Mouse (Mus musculus) megakaryocyte, embryonic 14.5 days (primary cell): Measurements from ENCODE around the gene Ntn3. TPM values are rescaled to one million over a fixed set of nuclear protein-coding genes. Genes with fewer than 3 reads are reported as not detected.

Experiments used
- H3K27me3 ChIP-seq: replicated peaks from 2 replicates; pipeline ENCODE3; 2012; ENCODE audit warnings: inconsistent platforms
- H3K36me3 ChIP-seq: replicated peaks from 2 replicates; pipeline ENCODE3; 2012; ENCODE audit warnings: low read length, inconsistent platforms, mixed read lengths
- H3K4me1 ChIP-seq: 2 replicates; pipeline ENCODE4 v1.6.1; 2012; ENCODE audit warnings: inconsistent platforms
- H3K4me3 ChIP-seq: replicated peaks from 2 replicates; pipeline ENCODE3; 2012; ENCODE audit warnings: moderate library complexity, mild to moderate bottlenecking, inconsistent platforms
- H3K9me3 ChIP-seq: 2 replicates; pipeline ENCODE4 v1.6.1; 2012; ENCODE audit warnings: inconsistent platforms
- FLI1 ChIP-seq: IDR thresholded peaks from 2 replicates; pipeline ENCODE4 v1.6.1; 2012; ENCODE audit warnings: low read length, inconsistent platforms, mixed read lengths
- GATA1 ChIP-seq: IDR thresholded peaks from 3 replicates; pipeline ENCODE4 v1.6.1; 2012; ENCODE audit warnings: mixed read lengths, low read length, inconsistent platforms, borderline replicate concordance
- polyA plus RNA-seq: library from polyadenylated mRNA; stranded (reverse); fragments of >175 nt; gene quantifications from 2 replicates; pipeline ENCODE4 v1.2.3, GENCODE M21; 2012; ENCODE audit warnings: low replicate concordance; ENCODE audit not compliant: insufficient read depth

Gene Ntn3
- polyA plus RNA-seq, 1 experiment, result 0.25 TPM

DNA sequence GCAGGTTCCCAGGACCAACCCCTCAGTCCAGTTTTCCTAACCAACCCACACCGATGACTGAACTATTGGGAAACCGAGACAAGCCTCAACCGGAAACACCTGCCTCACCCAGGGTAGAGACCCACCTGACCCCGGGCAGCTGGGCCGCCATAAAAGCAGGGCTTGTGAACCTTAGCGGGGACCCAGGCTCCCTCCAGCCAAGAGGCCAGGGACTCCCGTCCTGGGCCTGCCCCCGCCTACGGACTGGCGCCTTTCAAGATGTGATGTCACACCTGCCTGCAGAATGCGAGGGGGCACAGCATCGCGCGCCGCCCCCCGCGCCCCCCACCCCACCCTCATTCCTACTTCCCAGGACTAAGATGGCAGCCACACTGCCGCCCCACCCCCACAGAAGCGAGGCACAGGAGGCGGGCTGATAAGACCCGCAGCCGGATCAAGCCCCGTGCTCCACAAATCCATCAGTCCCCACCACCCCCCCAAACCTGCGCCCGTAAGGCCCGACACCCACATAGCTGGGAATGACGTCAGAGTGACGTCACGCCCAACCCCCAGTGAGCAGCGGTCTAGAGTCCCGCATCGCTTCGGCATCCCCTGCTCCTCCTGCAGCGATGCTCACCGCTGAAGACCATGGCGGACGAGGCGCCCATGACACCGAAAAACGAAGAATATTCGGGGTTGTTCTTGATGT is 40.6 kb downstream of the Ntn3 start:
- TF ChIP-seq GATA1, result no peak
- no peak for TF ChIP-seq FLI1
- H3K4me3 ChIP-seq, result peak overlapping the region; percentile 99
- peaks cover 37% of the 10 kb centered on the region for H3K36me3 ChIP-seq
- H3K9me3 ChIP-seq, result no peaks in the 10 kb centered on the region
- no peaks in the 10 kb centered on the region for H3K27me3 ChIP-seq
- H3K4me1 ChIP-seq, result peaks cover 74% of the 10 kb centered on the region

DNA sequence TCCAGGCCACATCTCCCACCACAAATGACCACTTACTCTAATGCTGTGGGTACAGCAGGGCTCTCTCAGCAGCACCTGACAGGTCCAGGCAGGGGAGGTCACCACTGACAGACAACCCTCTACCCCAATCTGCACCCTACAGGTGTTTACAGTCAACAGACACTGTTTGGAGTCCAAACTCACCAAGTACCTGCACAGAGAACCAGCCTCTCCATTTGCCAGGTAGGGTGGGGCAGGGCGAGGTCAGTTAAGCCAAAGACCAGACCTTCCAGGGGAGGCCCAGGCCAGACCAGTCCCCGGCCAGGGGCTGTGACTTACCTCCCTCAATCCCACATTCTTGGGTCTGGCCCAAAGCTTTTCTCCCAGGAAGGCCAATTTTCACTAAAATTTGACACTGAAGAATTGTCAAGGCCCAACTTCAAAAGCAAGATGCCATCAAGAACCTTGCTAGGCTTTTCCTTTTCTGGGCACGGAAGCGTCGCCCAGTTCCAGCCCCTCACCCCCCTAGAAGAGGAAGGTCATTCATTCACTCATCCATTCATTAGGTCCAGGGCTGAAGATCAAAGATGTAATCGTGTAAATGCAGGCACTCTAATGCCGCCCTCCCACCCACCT is 41.3 kb downstream of the Ntn3 start:
- Histone ChIP-seq H3K36me3 (peaks cover 37% of the 10 kb centered on the region), H3K4me1 (peaks cover 72% of the 10 kb centered on the region), H3K4me3 (peak overlapping the region; percentile 99), H3K27me3 (no peaks in the 10 kb centered on the region), H3K9me3 (no peaks in the 10 kb centered on the region)
- TF ChIP-seq GATA1, result no peak
- no peak for TF ChIP-seq FLI1

GRCm38 (mm10) chr17:24167120-24167519 is 42.2 kb downstream of the Ntn3 start:
- H3K36me3 ChIP-seq, result peaks cover 37% of the 10 kb centered on the region
- H3K9me3 ChIP-seq, result no peaks in the 10 kb centered on the region
- H3K27me3 ChIP-seq, result no peaks in the 10 kb centered on the region
- peaks cover 75% of the 10 kb centered on the region for H3K4me1 ChIP-seq
- peak overlapping the region; percentile 99 for H3K4me3 ChIP-seq
- TF ChIP-seq GATA1 (no peak), FLI1 (no peak)

DNA sequence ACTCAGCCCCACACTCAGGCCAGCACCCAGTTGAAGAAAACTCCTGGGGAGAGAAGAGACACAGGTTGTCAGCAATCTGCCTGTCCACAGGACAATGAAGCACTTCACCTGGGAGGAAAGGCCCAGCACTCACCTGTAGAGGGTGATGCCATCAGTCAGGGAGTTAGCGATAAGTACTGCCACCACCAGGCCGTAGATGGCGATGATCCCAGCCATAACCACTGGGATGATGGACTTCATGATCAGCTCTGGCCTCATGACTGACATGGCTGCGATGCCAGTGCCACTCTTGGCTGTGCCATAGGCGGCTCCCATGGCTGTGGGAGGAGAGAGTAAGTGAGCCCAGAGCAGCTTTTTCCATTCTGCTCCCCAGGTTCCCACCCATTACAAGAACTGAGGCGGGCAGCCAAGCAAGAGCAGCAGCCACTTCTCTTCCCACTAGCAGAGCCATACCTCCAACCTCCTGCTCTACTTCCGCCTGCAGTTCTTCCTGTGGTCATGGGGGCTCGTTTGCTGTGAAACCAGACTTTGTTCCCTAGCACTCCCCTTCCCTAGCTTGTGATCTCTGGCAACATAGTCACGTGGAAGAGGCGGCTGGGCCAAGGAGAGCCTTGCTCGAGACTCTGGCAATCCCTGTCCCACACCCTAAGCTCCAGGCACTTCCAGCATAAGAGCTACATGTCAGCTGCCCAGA is 44.6 kb downstream of the Ntn3 start:
- Histone ChIP-seq H3K27me3 (no peaks in the 10 kb centered on the region), H3K36me3 (peaks cover 56% of the 10 kb centered on the region), H3K9me3 (no peaks in the 10 kb centered on the region), H3K4me3 (peak overlapping the region; percentile 9), H3K4me1 (peaks cover 67% of the 10 kb centered on the region)
- no peak for TF ChIP-seq FLI1
- TF ChIP-seq GATA1, result no peak

GRCm38 (mm10) chr17:24163176-24163962 is 46.0 kb downstream of the Ntn3 start, which contains the start of gene Amdhd2:
Gene Amdhd2 (minus strand): TSS chr17:24163766.
- H3K4me3 ChIP-seq, result peak within 1 kb of the TSS; percentile 92
- H3K9me3 ChIP-seq, result no peaks in the 10 kb centered on the region
- TF ChIP-seq FLI1 (no peak), GATA1 (0 out of 3 replicates have a peak, but pooled peaks have one; percentile 7)
- H3K36me3 ChIP-seq, result peaks cover 65% of the 10 kb centered on the region
- no peaks in the 10 kb centered on the region for H3K27me3 ChIP-seq
- peaks cover 73% of the 10 kb centered on the region for H3K4me1 ChIP-seq

DNA sequence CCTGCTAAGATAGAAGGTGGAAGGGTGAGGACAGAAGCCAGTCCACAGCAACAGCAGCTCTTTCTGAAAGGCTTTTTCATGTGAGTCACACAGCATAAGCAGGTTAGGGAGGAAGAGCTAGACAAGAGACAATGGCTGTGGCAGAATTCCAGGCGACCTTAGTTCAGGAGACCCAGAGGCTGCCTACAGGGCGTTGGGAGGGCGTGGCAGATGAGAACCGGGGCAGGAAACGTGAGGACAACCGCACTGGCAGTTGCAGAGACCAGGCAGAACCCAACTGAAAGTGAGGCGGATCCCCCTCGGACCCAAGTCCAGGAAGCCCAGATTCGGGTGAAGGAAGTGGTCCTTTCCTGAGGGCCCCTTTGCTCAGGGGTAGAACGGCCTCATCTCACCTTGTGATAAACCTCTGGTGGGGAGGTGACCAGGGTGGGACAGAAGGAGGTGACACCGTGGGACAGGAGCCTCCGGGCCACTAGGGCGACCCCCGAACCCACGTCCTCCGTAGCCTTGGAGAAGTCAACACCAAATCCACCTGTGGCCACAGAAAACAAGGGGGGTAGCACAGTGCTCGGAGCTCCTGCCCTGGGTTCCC is 46.7 kb downstream of the Ntn3 start:
- Histone ChIP-seq H3K4me3 (peak overlapping the region; percentile 92), H3K27me3 (no peaks in the 10 kb centered on the region), H3K36me3 (peaks cover 65% of the 10 kb centered on the region), H3K4me1 (peaks cover 67% of the 10 kb centered on the region), H3K9me3 (no peaks in the 10 kb centered on the region)
- TF ChIP-seq FLI1, result no peak

DNA sequence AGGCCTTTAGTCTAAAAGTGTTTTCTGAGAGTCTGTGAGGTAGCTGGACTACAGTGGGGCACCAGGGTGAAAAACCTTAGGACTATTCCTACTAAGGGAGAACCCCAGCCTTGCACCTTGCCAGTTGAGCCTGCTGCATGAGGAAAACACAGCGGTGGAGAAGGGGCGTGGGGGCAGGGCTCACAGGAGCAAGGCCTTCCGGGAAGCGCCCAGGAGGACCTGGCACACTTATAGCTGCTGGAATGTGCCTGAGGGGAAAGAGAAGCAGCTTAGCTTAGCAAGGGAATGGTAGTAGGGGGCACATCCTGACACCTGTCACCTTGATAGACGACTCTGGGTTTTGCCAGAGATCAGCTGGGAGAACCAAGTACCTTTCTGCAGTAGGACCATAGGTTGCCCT is 47.9 kb downstream of the Ntn3 start:
- peaks cover 65% of the 10 kb centered on the region for H3K36me3 ChIP-seq
- H3K9me3 ChIP-seq, result no peaks in the 10 kb centered on the region
- TF ChIP-seq GATA1, result no peak
- no peak for TF ChIP-seq FLI1
- H3K4me3 ChIP-seq, result peak overlapping the region; percentile 74
- H3K27me3 ChIP-seq, result no peaks in the 10 kb centered on the region
- H3K4me1 ChIP-seq, result peaks cover 60% of the 10 kb centered on the region

GRCm38 (mm10) chr17:24157526-24157925 is 51.8 kb downstream of the Ntn3 start:
- Histone ChIP-seq H3K9me3 (no peaks in the 10 kb centered on the region), H3K27me3 (no peaks in the 10 kb centered on the region), H3K4me3 (no peak overlapping the region), H3K36me3 (peaks cover 72% of the 10 kb centered on the region), H3K4me1 (peaks cover 40% of the 10 kb centered on the region)
- TF ChIP-seq FLI1, result no peak
- no peak for TF ChIP-seq GATA1

DNA sequence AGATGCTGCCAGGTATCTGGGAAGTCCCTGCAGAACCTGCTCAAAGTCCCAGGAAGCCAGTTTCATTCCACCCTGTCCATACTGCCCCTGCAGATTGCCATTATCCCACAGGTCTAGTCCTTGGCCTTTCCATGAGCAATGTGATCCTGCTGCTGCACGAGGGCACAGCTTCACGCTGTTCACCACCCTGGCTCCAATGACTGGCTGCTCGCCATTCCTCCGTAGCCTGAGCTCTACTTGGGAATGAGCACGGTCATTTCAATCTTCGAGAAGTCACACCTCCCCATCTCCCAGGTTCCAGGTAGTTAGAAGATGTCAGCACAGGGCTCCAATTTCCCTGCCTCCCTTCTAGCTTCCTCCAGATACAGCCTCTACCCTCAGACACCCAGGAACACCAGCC is 52.2 kb downstream of the Ntn3 start:
- no peak for TF ChIP-seq FLI1
- TF ChIP-seq GATA1, result no peak
- Histone ChIP-seq H3K9me3 (no peaks in the 10 kb centered on the region), H3K36me3 (peaks cover 72% of the 10 kb centered on the region), H3K27me3 (no peaks in the 10 kb centered on the region), H3K4me3 (no peak overlapping the region), H3K4me1 (peaks cover 40% of the 10 kb centered on the region)
